Mouse (Mus musculus): ENCODE data around the gene Hexb. TPM values are rescaled to one million over a fixed set of nuclear protein-coding genes. Genes with fewer than 3 reads are reported as not detected.
"Not testable (repeated sequence)": the region's sequence is repeated elsewhere in the genome, so short reads cannot be mapped to it uniquely, and the experiment has no call there.

Hexb gene
- polyA plus RNA-seq, 1 experiment from 2014 or later: 42.7 TPM

DNA sequence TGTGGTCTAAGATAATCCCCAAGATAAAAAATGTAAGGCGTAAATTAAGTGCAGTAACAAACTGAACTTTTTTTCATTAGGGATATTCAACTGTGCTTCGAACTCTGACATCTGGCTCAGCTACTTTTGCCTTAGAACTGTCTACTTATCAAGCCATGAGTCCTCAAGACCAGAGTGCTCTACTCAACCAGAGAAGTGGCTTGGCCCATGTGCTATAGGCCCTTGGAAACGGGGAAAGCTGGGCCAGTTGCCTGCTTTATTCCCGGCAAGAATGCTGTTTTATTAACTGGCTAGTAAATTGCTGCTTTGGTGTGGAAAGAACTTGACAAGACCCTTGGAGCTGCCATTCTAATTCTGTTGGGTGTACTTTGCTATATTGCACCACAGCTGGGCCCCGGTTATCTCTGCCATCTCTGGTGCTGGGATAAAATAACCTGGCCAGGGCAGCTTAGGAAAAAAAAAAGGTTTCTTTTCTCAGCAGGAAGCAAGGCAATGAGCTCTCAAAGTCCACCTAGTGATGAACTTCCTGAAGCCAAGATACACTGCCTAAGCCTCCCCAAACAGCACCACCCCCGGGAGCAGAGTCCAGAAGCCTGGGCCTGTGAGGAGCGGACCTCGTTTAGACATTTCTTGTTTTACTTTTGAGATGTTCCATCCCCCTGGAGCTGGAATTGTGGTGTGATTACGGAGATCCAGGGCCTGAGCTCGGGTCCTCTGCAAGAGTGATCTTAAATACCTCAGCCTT is 22.5 kb downstream of the Hexb start:
- H3K27ac ChIP-seq (replicated peaks): no peak overlapping the region
- H3K4me3 ChIP-seq: no peak overlapping the region
- no peaks in the 10 kb centered on the region for H3K27me3 ChIP-seq
- no peak overlapping the region for H3K4me2 ChIP-seq
- ATAC-seq (ENCODE audit: low read depth): no peak
- peaks cover 88% of the 10 kb centered on the region for H3K36me3 ChIP-seq
- H3K9ac ChIP-seq: no peak overlapping the region
- WGBS: 85% methylated on average over 10 of the region's 10 CpGs
- no peaks in the 10 kb centered on the region for H3K4me1 ChIP-seq (replicated peaks)
- no peaks in the 10 kb centered on the region for H3K9me3 ChIP-seq

DNA sequence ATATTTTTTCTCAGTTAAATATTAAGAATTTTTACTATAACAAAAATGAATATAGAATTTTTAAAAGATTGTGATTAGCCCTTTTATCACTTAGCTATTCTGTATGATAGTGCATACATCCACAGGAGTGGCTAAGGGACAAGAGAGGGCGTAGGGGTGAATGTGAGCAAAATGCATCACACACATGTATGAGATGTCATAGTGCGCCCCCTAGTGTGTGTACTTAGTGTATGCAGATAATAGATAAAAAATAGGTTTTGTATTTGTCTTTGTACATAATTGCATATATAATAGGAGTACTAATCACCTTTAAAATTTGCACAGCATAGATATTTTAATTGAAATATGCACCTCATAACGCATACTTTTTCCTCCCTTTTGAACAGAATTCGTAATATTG is 52.3 kb downstream of the Hexb start:
- no peak overlapping the region for H3K4me3 ChIP-seq
- no peaks in the 10 kb centered on the region for H3K9me3 ChIP-seq
- 60% methylated on average over 4 of the region's 4 CpGs for WGBS
- no peaks in the 10 kb centered on the region for H3K4me1 ChIP-seq (replicated peaks)
- H3K4me2 ChIP-seq: no peak overlapping the region
- no peak for ATAC-seq (ENCODE audit: low read depth)
- peaks cover 64% of the 10 kb centered on the region for H3K36me3 ChIP-seq
- H3K27me3 ChIP-seq: no peaks in the 10 kb centered on the region
- H3K9ac ChIP-seq: no peak overlapping the region
- H3K27ac ChIP-seq (replicated peaks): no peak overlapping the region

DNA sequence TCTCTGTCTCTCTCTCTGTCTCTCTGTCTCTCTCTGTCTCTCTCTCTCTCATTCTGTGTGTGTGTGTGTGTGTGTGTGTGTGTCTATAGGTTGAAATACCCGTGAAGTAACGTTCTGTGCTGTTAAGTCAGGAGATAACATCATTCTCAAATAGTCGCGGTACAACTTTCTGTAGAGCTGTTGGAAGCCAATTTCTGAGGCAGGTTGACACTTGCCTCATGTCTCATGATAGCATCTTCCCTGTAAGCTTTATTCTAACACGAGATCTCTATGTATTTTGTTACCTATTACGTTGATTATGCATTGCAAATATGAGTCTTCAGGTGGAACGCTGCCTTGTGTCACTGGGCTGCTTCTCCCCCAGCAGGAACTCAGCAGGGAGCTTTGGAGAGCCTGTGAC is 55.8 kb downstream of the Hexb start:
- no peak for ATAC-seq (ENCODE audit: low read depth)
- Histone ChIP-seq H3K36me3 (peaks cover 38% of the 10 kb centered on the region), H3K4me2 (no peak overlapping the region), H3K27me3 (no peaks in the 10 kb centered on the region), H3K4me3 (no peak overlapping the region), H3K9me3 (no peaks in the 10 kb centered on the region), H3K27ac (replicated peaks) (no peak overlapping the region), H3K4me1 (replicated peaks) (peaks cover 10% of the 10 kb centered on the region), H3K9ac (no peak overlapping the region)
- WGBS: 93% methylated on average over 7 of the region's 7 CpGs

DNA sequence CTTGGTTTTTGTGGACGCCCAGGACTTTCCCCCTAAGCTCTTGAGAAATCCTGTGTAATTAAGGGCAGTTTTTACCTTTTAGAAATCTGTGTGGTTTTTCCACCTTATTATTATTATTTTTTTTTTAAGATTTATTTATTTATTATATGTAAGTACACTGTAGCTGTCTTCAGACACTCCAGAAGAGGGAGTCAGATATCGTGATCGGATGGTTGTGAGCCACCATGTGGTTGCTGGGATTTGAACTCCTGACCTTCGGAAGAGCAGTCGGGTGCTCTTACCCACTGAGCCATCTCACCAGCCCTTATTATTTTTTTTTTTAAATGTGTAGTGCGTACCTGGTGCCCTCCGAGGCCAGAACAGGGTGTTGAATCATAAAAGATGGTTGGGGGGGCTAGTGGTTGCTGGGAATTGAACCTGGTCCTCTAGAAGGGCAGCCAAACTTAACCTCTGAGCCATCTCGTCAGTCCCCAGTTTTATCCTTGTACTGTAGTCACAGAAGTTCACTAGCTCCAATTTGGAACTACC is 59.7 kb downstream of the Hexb start:
- Histone ChIP-seq H3K4me1 (replicated peaks) (peaks cover 18% of the 10 kb centered on the region), H3K27ac (replicated peaks) (peak overlapping the region; percentile 93), H3K4me3 (peak overlapping the region; percentile 92), H3K9ac (peak overlapping the region; percentile 93), H3K36me3 (peaks cover 31% of the 10 kb centered on the region), H3K4me2 (peak overlapping the region; percentile 80)
- ATAC-seq (ENCODE audit: low read depth): peak; percentile 24; the same call in 1 of the 2 replicates
- not testable (repeated sequence) for H3K27me3 ChIP-seq, H3K9me3 ChIP-seq
- WGBS: 32% methylated on average over 8 of the region's 8 CpGs

DNA sequence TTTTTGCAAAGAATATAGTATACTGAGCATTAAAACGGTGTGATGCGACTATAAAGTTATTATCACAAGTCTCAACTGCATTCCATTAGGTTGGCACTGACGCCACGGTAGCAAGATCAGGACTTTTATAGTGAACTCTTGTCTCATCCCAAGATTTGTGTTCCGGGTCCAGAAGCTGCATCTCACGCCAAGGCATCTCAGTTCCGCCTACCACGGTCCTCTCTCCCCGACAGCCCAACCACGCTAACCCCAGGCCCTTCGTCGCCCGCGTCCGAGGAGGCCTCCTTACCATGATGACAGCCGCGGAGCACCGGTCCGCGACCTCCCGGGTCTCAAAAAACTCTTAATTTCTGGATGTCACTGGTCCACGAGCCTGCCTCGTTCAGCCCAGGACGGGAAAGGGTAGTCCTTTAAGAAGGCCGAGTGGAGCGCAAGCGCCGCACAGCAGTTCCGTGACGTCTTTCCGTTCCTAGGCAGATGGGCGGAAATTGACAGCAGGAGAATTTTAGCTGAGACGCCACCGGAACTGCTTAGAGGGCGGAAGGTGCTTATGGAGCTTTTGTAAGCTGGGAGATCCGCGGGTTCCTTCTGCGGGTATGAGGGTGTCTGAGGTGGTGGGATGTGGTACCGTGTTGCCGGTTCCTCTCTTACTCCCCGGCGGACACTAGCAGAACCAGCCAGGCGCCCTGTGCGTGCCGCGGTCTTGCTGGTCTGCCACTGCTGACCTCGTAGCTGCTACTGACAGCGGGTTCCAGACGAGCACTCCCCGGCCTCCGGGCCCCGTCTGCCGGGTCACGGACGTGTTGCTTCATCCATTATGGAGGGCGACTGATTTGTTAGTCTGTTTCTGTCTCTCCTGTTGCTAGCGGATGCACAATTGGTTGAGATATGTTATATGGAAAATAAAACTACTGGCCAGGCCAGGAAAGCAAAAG is 60.4 kb downstream of the Hexb start, which contains the start of the genes Gfm2 and Nsa2:
Gfm2 (plus strand) TSS at position 472 of the 935 bp plus-strand sequence.
Nsa2 (minus strand) TSS at position 472 of the 935 bp plus-strand sequence.
- Histone ChIP-seq H3K36me3 (peaks cover 28% of the 10 kb centered on the region), H3K4me2 (peak within 1 kb of the TSS; percentile 80), H3K4me3 (peak within 1 kb of the TSS; percentile 92), H3K9me3 (no peaks in the 10 kb centered on the region), H3K27ac (replicated peaks) (peak within 1 kb of the TSS; percentile 93), H3K27me3 (no peaks in the 10 kb centered on the region), H3K4me1 (replicated peaks) (peaks cover 18% of the 10 kb centered on the region), H3K9ac (peak within 1 kb of the TSS; percentile 93)
- peak; percentile 98 for ATAC-seq (ENCODE audit: low read depth)
- under 1% methylated on average over 57 of the region's 57 CpGs for WGBS

DNA sequence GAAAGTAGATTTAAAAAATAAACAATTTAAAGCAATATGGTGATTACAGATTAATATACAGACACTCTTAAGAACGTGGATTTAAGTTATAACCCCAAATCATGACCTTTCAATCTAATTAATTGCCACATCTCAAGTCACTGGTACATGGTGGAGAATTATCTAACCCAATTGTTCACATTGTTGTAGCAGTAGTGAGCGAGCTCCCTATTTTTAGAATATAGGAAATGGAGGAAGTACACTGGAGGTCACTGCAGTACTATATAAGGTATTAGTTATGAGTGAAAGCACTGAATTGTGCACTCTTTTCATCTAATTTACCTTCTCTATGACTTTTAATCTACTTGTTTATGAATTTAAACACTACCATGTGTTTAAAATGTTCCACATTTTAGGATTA is 67.7 kb downstream of the Hexb start:
- H3K9ac ChIP-seq; H3K4me3 ChIP-seq; H3K9me3 ChIP-seq; H3K27ac ChIP-seq (replicated peaks); H3K4me1 ChIP-seq (replicated peaks); H3K27me3 ChIP-seq; ATAC-seq (ENCODE audit: low read depth); H3K4me2 ChIP-seq: not testable (repeated sequence)
- peaks cover 39% of the 10 kb centered on the region for H3K36me3 ChIP-seq
- WGBS: no CpG with 5 or more reads among the region's 2 CpGs

DNA sequence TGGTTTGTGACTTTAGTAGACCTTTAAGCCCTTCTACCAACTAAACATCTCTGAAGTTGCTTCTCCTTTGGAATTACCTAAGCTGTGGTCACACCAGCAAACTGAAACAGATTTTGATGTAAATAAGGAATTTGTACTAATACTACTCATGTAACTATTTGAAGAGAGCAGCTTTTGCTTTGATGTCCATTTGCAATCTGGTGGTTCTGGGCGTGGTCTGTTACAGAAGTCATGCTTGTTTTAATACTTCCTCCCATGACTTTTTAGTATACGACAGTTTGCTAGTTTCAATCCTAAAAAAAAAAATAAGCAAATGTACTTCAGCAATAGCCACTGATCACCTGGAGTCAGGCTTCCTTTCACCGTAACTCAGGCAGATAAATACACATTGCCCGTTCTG is 68.5 kb downstream of the Hexb start:
- not testable (repeated sequence) for ATAC-seq (ENCODE audit: low read depth)
- H3K36me3 ChIP-seq: peaks cover 32% of the 10 kb centered on the region

More for the DNA sequence above, 68.5 kb downstream of the Hexb start:
- not testable (repeated sequence) for H3K27ac ChIP-seq (replicated peaks); H3K4me1 ChIP-seq (replicated peaks); H3K9ac ChIP-seq; H3K9me3 ChIP-seq; H3K4me3 ChIP-seq; H3K4me2 ChIP-seq; H3K27me3 ChIP-seq
- WGBS: 98% methylated on average over 4 of the region's 4 CpGs

Other genes starting within 250 kb of the Hexb start
- gene 1700029F12Rik, start 164.0 kb downstream of the Hexb start, polyA plus RNA-seq (2015; fragmentation: Nextera tagmentation; extraction: Ambion mirVana): not detected in 2 replicates
- 22.1 and 22.2 TPM in 2 replicates for gene Fam169a, start 131.1 kb downstream of the Hexb start, polyA plus RNA-seq (2015; fragmentation: Nextera tagmentation; extraction: Ambion mirVana)
- 0.95 and 1.4 TPM in 2 replicates for gene Gm6169, start 99.1 kb downstream of the Hexb start, polyA plus RNA-seq (2015; fragmentation: Nextera tagmentation; extraction: Ambion mirVana)
- 32.7 and 33.3 TPM in 2 replicates for gene Gfm2, start 60.4 kb downstream of the Hexb start, polyA plus RNA-seq (2015; fragmentation: Nextera tagmentation; extraction: Ambion mirVana)
- 48.3 and 52.4 TPM in 2 replicates for gene Nsa2, start 60.4 kb downstream of the Hexb start, polyA plus RNA-seq (2015; fragmentation: Nextera tagmentation; extraction: Ambion mirVana)
- gene Enc1, start 42.7 kb upstream of the Hexb start, polyA plus RNA-seq (2015; fragmentation: Nextera tagmentation; extraction: Ambion mirVana): 54.9 and 59.5 TPM in 2 replicates

All from neural tube, embryonic 13.5 days (tissue).